Mouse (Mus musculus) limb, embryonic 14.5 days (tissue): ENCODE data around the gene Selenok. TPM values are rescaled to one million over a fixed set of nuclear protein-coding genes. Genes with fewer than 3 reads are reported as not detected.

Experiments used
- ATAC-seq: fragments of 200-750 bp; cut with Nextera tagmentation; 2 replicates; pipeline ENCODE4 v1.8.0; 2017; ENCODE audit warnings: low read depth, moderate number of reproducible peaks, moderate TSS enrichment; ENCODE audit not compliant: low FRiP score
- DNase-seq: peaks from one replicate; pipeline ENCODE4 v3.0.0-alpha.2; 2015; ENCODE audit warnings: low spot score
- H3K27ac ChIP-seq: fragments of 300-500 bp; sonication (generic); replicated peaks from 2 replicates; pipeline ENCODE4 v1.5.1; 2014; ENCODE audit warnings: low read depth, mild to moderate bottlenecking, low read length, moderate library complexity, mixed read lengths
- H3K27me3 ChIP-seq: fragments of 300-500 bp; sonication (generic); 2 replicates; pipeline ENCODE4 v1.6.1; 2014; ENCODE audit warnings: low read length, mixed read lengths; ENCODE audit not compliant: control insufficient read depth, insufficient read depth
- H3K36me3 ChIP-seq: fragments of 300-500 bp; sonication (generic); 2 replicates; pipeline ENCODE4 v1.6.1; 2014; ENCODE audit warnings: mild to moderate bottlenecking, low read length, moderate library complexity, mixed read lengths; ENCODE audit not compliant: control insufficient read depth, insufficient read depth
- H3K4me1 ChIP-seq: fragments of 300-500 bp; sonication (generic); 2 replicates; pipeline ENCODE4 v1.6.1; 2014; ENCODE audit warnings: antibody characterized with exemption, low read length, mixed read lengths; ENCODE audit not compliant: control insufficient read depth, insufficient read depth
- H3K4me2 ChIP-seq: fragments of 300-500 bp; sonication (generic); replicated peaks from 2 replicates; pipeline ENCODE4 v1.6.1; 2014; ENCODE audit warnings: low read depth, mild to moderate bottlenecking, low read length, moderate library complexity; ENCODE audit not compliant: severe bottlenecking
- H3K4me3 ChIP-seq: fragments of 300-500 bp; sonication (generic); replicated peaks from 2 replicates; pipeline ENCODE4 v1.5.1; 2014; ENCODE audit warnings: low read length
- H3K9ac ChIP-seq: fragments of 300-500 bp; sonication (generic); 2 replicates; pipeline ENCODE4 v1.6.1; 2014; ENCODE audit warnings: mild to moderate bottlenecking, low read depth, low read length, moderate library complexity; ENCODE audit not compliant: severe bottlenecking
- H3K9me3 ChIP-seq: fragments of 300-500 bp; sonication (generic); 2 replicates; pipeline ENCODE4 v1.6.1; 2016; ENCODE audit warnings: low read length; ENCODE audit not compliant: control insufficient read depth
- POLR2A ChIP-seq: fragments of 200-500 bp; IDR thresholded peaks from 2 replicates; pipeline ENCODE4 v1.8.0; 2012; ENCODE audit warnings: inconsistent platforms, mild to moderate bottlenecking, moderate library complexity, borderline replicate concordance; ENCODE audit not compliant: insufficient read depth, insufficient read length; ENCODE audit errors: extremely low read depth
- WGBS: fragments of 180-500 bp; shearing (Covaris S2); extraction: QIAGEN DNeasy Blood & Tissue Kit; methylation state at CpG from one replicate; pipeline ENCODE4 v1.1.7; 2014; 5-methylcytosine and 5-hydroxymethylcytosine counted together
- polyA plus RNA-seq, 2 experiments: library from polyadenylated mRNA; depleted of rRNA in 1 of 2; stranded (reverse) in 1 of 2; unstranded in 1 of 2; fragments of >200 nt; fragmentation: Nextera tagmentation in 1 of 2; extraction: Ambion mirVana in 1 of 2; gene quantifications; 2 replicates each; pipeline versions ENCODE4 v1.2.1 to v1.2.3; 2012 to 2014

Gene Selenok
- polyA plus RNA-seq, 2 experiments: 137 to 265 TPM

DNA sequence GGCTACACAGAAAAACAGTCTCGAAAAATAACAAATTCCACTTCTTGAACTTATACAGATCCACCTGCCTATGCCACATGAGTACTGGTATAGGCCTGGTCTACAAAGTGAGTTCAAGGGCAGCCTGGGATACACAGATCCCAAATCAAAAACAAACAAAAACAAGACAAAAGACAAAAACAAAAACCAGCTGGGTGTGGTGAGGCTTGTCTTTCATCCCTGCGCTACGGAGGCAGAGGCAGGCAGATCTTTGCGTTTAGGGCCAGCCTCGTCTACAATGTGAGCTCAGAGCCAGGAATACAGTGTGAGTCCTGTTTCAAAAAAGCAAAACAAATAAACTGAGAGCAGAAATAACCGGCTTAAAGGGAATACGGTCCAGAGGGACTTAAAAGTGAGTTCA lies 497 bp upstream of the Selenok start:
- no peak for TF ChIP-seq POLR2A
- no peak for ATAC-seq
- H3K9ac ChIP-seq: peak overlapping the region; percentile 46
- H3K4me2 ChIP-seq: peak overlapping the region; percentile 58
- H3K4me1 ChIP-seq: peaks cover 14% of the 10 kb centered on the region
- WGBS: 62% methylated on average over 7 of the region's 7 CpGs
- no peaks in the 10 kb centered on the region for H3K9me3 ChIP-seq
- peaks cover 23% of the 10 kb centered on the region for H3K36me3 ChIP-seq
- DNase-seq: no peak
- H3K27ac ChIP-seq: peak overlapping the region; percentile 75
- H3K4me3 ChIP-seq: peak overlapping the region; percentile 90
- no peaks in the 10 kb centered on the region for H3K27me3 ChIP-seq

DNA sequence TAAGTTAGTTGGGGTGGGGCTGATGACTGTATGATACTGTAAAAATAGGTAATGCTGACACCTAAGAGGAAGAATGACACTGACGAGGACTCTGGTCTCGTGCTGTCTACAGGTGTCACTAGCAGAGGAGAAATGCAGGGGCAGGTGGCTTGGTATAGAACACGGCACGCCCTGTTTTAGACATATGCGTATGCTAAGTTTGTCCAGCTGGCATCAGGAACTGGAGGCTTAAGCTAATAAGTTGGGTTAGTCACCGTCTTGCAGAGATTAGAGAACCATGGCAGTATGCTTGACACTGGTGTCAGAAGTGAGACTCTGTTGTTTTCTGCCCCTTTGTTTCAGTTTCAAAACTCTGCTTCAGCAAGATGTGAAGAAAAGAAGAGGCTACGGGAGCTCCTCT lies 3.3 kb downstream of the Selenok start:
- no peak for ATAC-seq
- Histone ChIP-seq H3K4me1 (peaks cover 14% of the 10 kb centered on the region), H3K27me3 (no peaks in the 10 kb centered on the region), H3K4me3 (no peak overlapping the region), H3K9me3 (no peaks in the 10 kb centered on the region), H3K4me2 (no peak overlapping the region), H3K36me3 (peaks cover 54% of the 10 kb centered on the region), H3K9ac (no peak overlapping the region), H3K27ac (no peak overlapping the region)
- no peak for DNase-seq
- WGBS: 94% methylated on average over 7 of the region's 7 CpGs
- TF ChIP-seq POLR2A: no peak

- no peak for TF ChIP-seq POLR2A
- Histone ChIP-seq H3K9me3 (no peaks in the 10 kb centered on the region), H3K27me3 (no peaks in the 10 kb centered on the region), H3K36me3 (peaks cover 54% of the 10 kb centered on the region), H3K4me2 (no peak overlapping the region), H3K4me3 (no peak overlapping the region), H3K9ac (no peak overlapping the region), H3K4me1 (peaks cover 14% of the 10 kb centered on the region), H3K27ac (no peak overlapping the region)
- 90% methylated on average over 5 of the region's 5 CpGs for WGBS
- ATAC-seq: no peak
- DNase-seq: no peak
These were observed 3.9 kb downstream of the Selenok start for GRCm38 (mm10) chr14:29971993-29972392.

GRCm38 (mm10) chr14:29976927-29977326 lies 8.8 kb downstream of the Selenok start:
- H3K36me3 ChIP-seq: peaks cover 57% of the 10 kb centered on the region
- no peak for ATAC-seq
- TF ChIP-seq POLR2A: no peak
- H3K9ac ChIP-seq: no peak overlapping the region
- 97% methylated on average over 6 of the region's 6 CpGs for WGBS
- H3K4me2 ChIP-seq: no peak overlapping the region
- DNase-seq: no peak
- H3K27ac ChIP-seq: no peak overlapping the region
- no peaks in the 10 kb centered on the region for H3K27me3 ChIP-seq
- no peaks in the 10 kb centered on the region for H3K9me3 ChIP-seq
- H3K4me1 ChIP-seq: peaks cover 8% of the 10 kb centered on the region
- no peak overlapping the region for H3K4me3 ChIP-seq

DNA sequence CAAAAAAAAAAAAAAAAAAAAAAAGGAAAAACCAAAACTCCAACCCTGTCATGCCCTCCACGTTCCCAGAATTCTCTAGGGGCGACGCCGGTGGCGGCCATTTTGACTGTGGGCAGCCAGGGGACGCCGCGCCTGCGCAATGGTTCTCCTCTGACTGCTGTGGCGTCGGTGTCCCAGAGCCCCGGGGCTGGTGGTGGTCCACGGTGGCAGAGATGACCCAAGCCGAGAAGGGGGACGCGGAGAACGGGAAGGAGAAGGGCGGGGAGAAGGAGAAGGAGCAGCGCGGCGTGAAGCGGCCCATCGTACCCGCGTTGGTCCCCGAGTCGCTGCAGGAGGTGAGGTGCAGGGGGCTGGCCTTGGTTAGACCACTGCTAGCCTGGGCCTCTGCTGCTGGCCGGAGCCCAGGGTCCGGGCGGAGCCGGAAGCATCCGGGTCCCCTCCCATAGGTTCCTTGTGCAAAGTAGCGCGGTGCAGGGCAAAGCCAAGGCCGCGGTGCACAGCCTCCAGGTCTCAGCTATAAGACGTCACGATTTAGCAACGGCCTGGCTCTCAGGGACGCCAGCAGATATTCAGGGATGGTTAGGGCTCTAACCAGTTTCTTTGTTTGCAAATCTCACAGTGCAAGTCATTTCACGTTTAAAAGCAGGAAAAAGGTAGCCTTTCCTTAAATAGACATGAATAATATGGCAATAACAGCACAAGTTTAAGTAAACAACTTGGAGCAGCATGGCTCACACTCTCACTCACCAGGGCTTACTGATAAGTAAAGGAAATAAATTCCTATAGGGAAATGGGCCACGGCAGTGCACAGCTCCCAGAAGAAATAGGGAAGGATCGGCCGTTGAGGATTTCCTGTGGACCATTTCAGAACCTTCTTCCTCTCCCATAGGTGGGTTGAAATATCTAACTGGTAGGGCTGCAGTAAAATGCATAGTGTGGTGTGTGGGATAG lies 10.4 kb downstream of the Selenok start, which contains the start of gene Actr8:
Gene Actr8 (plus strand): TSS at position 84 of the 951 bp plus-strand sequence.
- peak within 1 kb of the TSS; percentile 79 for H3K4me2 ChIP-seq

More for the DNA sequence above, 10.4 kb downstream of the Selenok start, which contains the start of gene Actr8:
- Histone ChIP-seq H3K4me1 (peaks cover 8% of the 10 kb centered on the region), H3K9ac (peak within 1 kb of the TSS; percentile 89), H3K9me3 (no peaks in the 10 kb centered on the region), H3K4me3 (peak within 1 kb of the TSS; percentile 76), H3K36me3 (peaks cover 57% of the 10 kb centered on the region), H3K27me3 (no peaks in the 10 kb centered on the region), H3K27ac (peak within 1 kb of the TSS; percentile 93)
- WGBS: 4% methylated on average over 44 of the region's 44 CpGs
- DNase-seq: peak; percentile 96
- ATAC-seq: peak; percentile 95
- TF ChIP-seq POLR2A: peak; percentile 72; the same call in 1 of the 2 replicates
